In genomic region chr11:94644461-94645219, GRCm38 (mm10) we compare ENCODE assay signal across 24 mouse cellular contexts. TPM values are rescaled to one million over a fixed set of nuclear protein-coding genes. Genes with fewer than 3 reads are reported as not detected.
DNase-seq lines count a peak whose midpoint lies in the region; ATAC-seq and TF ChIP-seq lines count a peak whose summit lies in the region.
"Had no signal": no experiment of that assay in that cellular context is flagged by ENCODE, and none has a peak within 500 bp of the region (broad histone marks: within the 10 kb centered on the region; RNA-seq: fewer than 3 reads in every experiment).

No protein-coding gene starts in this region.

- H3K9ac ChIP-seq in intestine, embryonic 15.5 days, result no peak overlapping the region
- H3K9ac ChIP-seq: hindbrain, embryonic 14.5 days; liver, embryonic 14.5 days; lung, embryonic 15.5 days; midbrain, embryonic 13.5 days had no signal

- WGBS in intestine, embryonic 15.5 days, result 89% methylated on average over 8 of the region's 8 CpGs

- no peak overlapping the region for H3K4me3 ChIP-seq in layer of hippocampus, adult 2 months
- H3K4me3 ChIP-seq in intestine, embryonic 15.5 days (replicated peaks), result no peak overlapping the region
- H3K4me3 ChIP-seq: heart, embryonic 10.5 days; lung, embryonic 15.5 days; megakaryocyte, embryonic 14.5 days; midbrain, embryonic 13.5 days had no signal

- DNase-seq in layer of hippocampus, adult 18-20 months (ENCODE audit: low spot score in 2 of 2), result peak; percentile 47 to 75
- DNase-seq in layer of hippocampus, postnatal 25 days (ENCODE audit: extremely low spot score in 1 of 2, low spot score in 1 of 2), result no peak
- peak; percentile 51 for DNase-seq in right cerebral cortex, adult 18-20 months
- no peak for DNase-seq in right cerebral cortex, postnatal 10 days (ENCODE audit: low spot score in 2 of 2)
- peak; percentile 43 to 53 for DNase-seq in layer of hippocampus, adult 2 months (ENCODE audit: low spot score in 2 of 2)
- DNase-seq in left cerebral cortex, postnatal 25 days (ENCODE audit: low spot score in 2 of 2), result peak; percentile 34 to 64
- DNase-seq: adrenal gland, postnatal 25 days; B cell, adult 2 months; cerebellum, adult 9-10 months; gastrocnemius, postnatal 10 days; heart, postnatal 4 days; kidney, adult 2 months; lung, postnatal 36 days; thymus, adult 2 months had no signal

- no peaks in the 10 kb centered on the region for H3K9me3 ChIP-seq in intestine, embryonic 15.5 days
- H3K9me3 ChIP-seq: heart, embryonic 10.5 days; lung, embryonic 15.5 days; megakaryocyte, embryonic 14.5 days; midbrain, embryonic 13.5 days had no signal

- no peaks in the 10 kb centered on the region for H3K27me3 ChIP-seq in intestine, embryonic 15.5 days (replicated peaks)
- H3K27me3 ChIP-seq: lung, embryonic 15.5 days; megakaryocyte, embryonic 14.5 days; midbrain, embryonic 13.5 days had no signal

- no peak for ATAC-seq in intestine, embryonic 15.5 days
- ATAC-seq: forebrain, embryonic 14.5 days; inflammation-experienced regulatory T-cells, adult 6 months; midbrain, embryonic 13.5 days had no signal

- H3K27ac ChIP-seq in layer of hippocampus, adult 2 months, result no peak overlapping the region
- no peak overlapping the region for H3K27ac ChIP-seq in intestine, embryonic 15.5 days
- H3K27ac ChIP-seq: heart, embryonic 10.5 days; hindbrain, embryonic 14.5 days; kidney, postnatal 0 days; liver, embryonic 14.5 days; lung, embryonic 15.5 days; midbrain, embryonic 13.5 days had no signal

- intact Hi-C loops in left cerebral cortex, postnatal 25 days (cut with DNase I), result no loop called here

- no peak overlapping the region for H3K4me2 ChIP-seq in intestine, embryonic 15.5 days (replicated peaks)
- H3K4me2 ChIP-seq: hindbrain, embryonic 14.5 days; lung, embryonic 15.5 days; midbrain, embryonic 13.5 days had no signal

- TF ChIP-seq CTCF in layer of hippocampus, adult 2 months (conservative IDR thresholded peaks at IDR 0.05), result no peak; the same call in 1 of the 2 replicates

- peaks cover 63% of the 10 kb centered on the region for H3K36me3 ChIP-seq in intestine, embryonic 15.5 days

- no peaks in the 10 kb centered on the region for H3K4me1 ChIP-seq in intestine, embryonic 15.5 days (replicated peaks)
- H3K4me1 ChIP-seq: heart, embryonic 10.5 days; lung, embryonic 15.5 days; midbrain, embryonic 13.5 days had no signal

RNA-seq across cellular contexts. Expression of gene Mrpl27, which starts 8.9 kb away (rescaled TPM):
- 10 to 100 TPM; 74.4 to 79.3 TPM for total RNA-seq in layer of hippocampus, adult 18-20 months (2021)
- 10 to 100 TPM; 72.9 to 80.1 TPM for total RNA-seq in layer of hippocampus, postnatal 25 days (2021)
- total RNA-seq in layer of hippocampus, adult 2 months (2021), result 10 to 100 TPM; 60.8 to 66.0 TPM
- 10 to 100 TPM; 72.1 to 74.6 TPM for total RNA-seq in left cerebral cortex, postnatal 25 days (2021)
- polyA plus RNA-seq in intestine, embryonic 15.5 days (2015; fragmentation: Nextera tagmentation; extraction: Ambion mirVana), result 134 and 148 TPM in 2 replicates

RNA-seq across cellular contexts. Expression of gene Eme1, which starts 9.1 kb away (rescaled TPM):
- under 1 TPM in 1 of 2 experiments, not detected in 1; 0.25 TPM for total RNA-seq in layer of hippocampus, adult 18-20 months (2021)
- under 1 TPM; 0.28 to 0.44 TPM for total RNA-seq in layer of hippocampus, postnatal 25 days (2021)
- under 1 TPM; 0.27 to 0.41 TPM for total RNA-seq in layer of hippocampus, adult 2 months (2021)
- total RNA-seq in left cerebral cortex, postnatal 25 days (2021), result under 1 TPM in 1 of 2 experiments, not detected in 1; 0.32 TPM
- polyA plus RNA-seq in intestine, embryonic 15.5 days (2015; fragmentation: Nextera tagmentation; extraction: Ambion mirVana), result 16.2 and 18.0 TPM in 2 replicates

RNA-seq across cellular contexts. Expression of gene Lrrc59, which starts 15.1 kb away (rescaled TPM):
- total RNA-seq in layer of hippocampus, adult 18-20 months (2021), result 10 to 100 TPM; 78.3 to 87.0 TPM
- total RNA-seq in layer of hippocampus, postnatal 25 days (2021), result 10 to 100 TPM; 71.6 to 79.1 TPM
- total RNA-seq in layer of hippocampus, adult 2 months (2021), result 10 to 100 TPM; 74.8 to 75.8 TPM
- total RNA-seq in left cerebral cortex, postnatal 25 days (2021), result 10 to 100 TPM; 84.2 to 90.4 TPM
- polyA plus RNA-seq in intestine, embryonic 15.5 days (2015; fragmentation: Nextera tagmentation; extraction: Ambion mirVana), result 232 and 251 TPM in 2 replicates

RNA-seq across cellular contexts. Expression of gene Xylt2, which starts 32.7 kb away (rescaled TPM):
- 10 to 100 TPM; 22.8 to 24.6 TPM for total RNA-seq in layer of hippocampus, adult 18-20 months (2021)
- total RNA-seq in layer of hippocampus, postnatal 25 days (2021), result 10 to 100 TPM; 24.2 to 24.8 TPM
- 10 to 100 TPM; 25.5 to 27.7 TPM for total RNA-seq in layer of hippocampus, adult 2 months (2021)
- total RNA-seq in left cerebral cortex, postnatal 25 days (2021), result 10 to 100 TPM; 21.8 to 23.7 TPM
- 16.1 and 16.6 TPM in 2 replicates for polyA plus RNA-seq in intestine, embryonic 15.5 days (2015; fragmentation: Nextera tagmentation; extraction: Ambion mirVana)

RNA-seq across cellular contexts. Expression of gene Acsf2, which starts 43.0 kb away (rescaled TPM):
- total RNA-seq in layer of hippocampus, adult 18-20 months (2021), result 10 to 100 TPM; 17.2 to 19.2 TPM
- total RNA-seq in layer of hippocampus, postnatal 25 days (2021), result 10 to 100 TPM; 15.3 to 20.4 TPM
- 10 to 100 TPM; 18.7 to 19.5 TPM for total RNA-seq in layer of hippocampus, adult 2 months (2021)
- total RNA-seq in left cerebral cortex, postnatal 25 days (2021), result 10 to 100 TPM; 13.6 to 16.6 TPM
- 3.0 and 4.2 TPM in 2 replicates for polyA plus RNA-seq in intestine, embryonic 15.5 days (2015; fragmentation: Nextera tagmentation; extraction: Ambion mirVana)

Comparison
In these comparisons a context has a peak if more than half of its experiments do, and no peak if none do; other contexts are left out.
1. DNase-seq: peak in layer of hippocampus, adult 18-20 months (2 of 2), right cerebral cortex, adult 18-20 months (single experiment), layer of hippocampus, adult 2 months (2 of 2) and left cerebral cortex, postnatal 25 days (2 of 2); none in layer of hippocampus, postnatal 25 days (0 of 2) and right cerebral cortex, postnatal 10 days (0 of 2).